Mouse (Mus musculus) erythroblast, adult 5-6 weeks (primary cell): ENCODE measurements around the gene Pcdh11x. TPM values are rescaled to one million over a fixed set of nuclear protein-coding genes. Genes with fewer than 3 reads are reported as not detected.

Experiments used
- total RNA-seq, 2 experiments: library from RNA; stranded (forward) in 1 of 2; stranded (reverse) in 1 of 2; fragments of 150-400 nt in 1 of 2; fragments of 200-764, 138-1000 nt in 1 of 2; gene quantifications; 2 replicates each; pipeline versions ENCODE4 v1.2.3 to v1.2.4; 2015 to 2017; ENCODE audit warnings: low replicate concordance in 2 of 2

Pcdh11x gene
- total RNA-seq, 2 experiments from 2014 or later = not detected

Other genes starting within 250 kb of the Pcdh11x start
- gene H2afb3, start 22.8 kb downstream of the Pcdh11x start, total RNA-seq (2015; ENCODE audit: low replicate concordance) = not detected in 2 replicates
- not detected in 2 replicates for gene H2afb3, start 22.8 kb downstream of the Pcdh11x start, total RNA-seq (2017; ENCODE audit: low replicate concordance)